9 mouse cellular contexts compared by ENCODE assay signal in genomic region chr3:101700974-101701610, GRCm38 (mm10).
DNase-seq lines count a peak whose midpoint lies in the region; ATAC-seq lines count a peak whose summit lies in the region.
"Had no signal": no experiment of that assay in that cellular context is flagged by ENCODE, and none has a peak within 500 bp of the region (broad histone marks: within the 10 kb centered on the region; RNA-seq: fewer than 3 reads in every experiment).

No protein-coding gene starts in this region.

- no peaks in the 10 kb centered on the region for H3K27me3 ChIP-seq in forebrain, embryonic 10.5 days (ENCODE audit: poor library complexity, severe bottlenecking)
- H3K27me3 ChIP-seq in forebrain, embryonic 15.5 days: no peaks in the 10 kb centered on the region
- H3K27me3 ChIP-seq in forebrain, embryonic 13.5 days: no peaks in the 10 kb centered on the region
- no peaks in the 10 kb centered on the region for H3K27me3 ChIP-seq in kidney, embryonic 16.5 days (ENCODE audit: insufficient read depth, low read length)
- no peaks in the 10 kb centered on the region for H3K27me3 ChIP-seq in midbrain, embryonic 13.5 days

- H3K4me3 ChIP-seq in forebrain, embryonic 10.5 days: no peak overlapping the region
- H3K4me3 ChIP-seq in forebrain, embryonic 15.5 days: no peak overlapping the region
- H3K4me3 ChIP-seq in forebrain, embryonic 13.5 days: no peak overlapping the region
- no peak overlapping the region for H3K4me3 ChIP-seq in kidney, embryonic 16.5 days (ENCODE audit: low read length)
- H3K4me3 ChIP-seq in midbrain, embryonic 13.5 days (replicated peaks): no peak overlapping the region
- H3K4me3 ChIP-seq: erythroblast, embryonic 14.5 days had no signal

- no peak overlapping the region for H3K4me2 ChIP-seq in forebrain, embryonic 15.5 days (replicated peaks)
- no peak overlapping the region for H3K4me2 ChIP-seq in forebrain, embryonic 13.5 days
- H3K4me2 ChIP-seq in kidney, embryonic 16.5 days (replicated peaks; ENCODE audit: low read depth, low read length): no peak overlapping the region
- H3K4me2 ChIP-seq in midbrain, embryonic 13.5 days (replicated peaks): no peak overlapping the region

- 75% methylated on average over 10 of the region's 10 CpGs for WGBS in forebrain, embryonic 10.5 days
- WGBS in forebrain, embryonic 15.5 days: 43% methylated on average over 10 of the region's 10 CpGs
- WGBS in forebrain, embryonic 13.5 days: 52% methylated on average over 10 of the region's 10 CpGs
- 41% methylated on average over 10 of the region's 10 CpGs for WGBS in kidney, embryonic 16.5 days
- WGBS in midbrain, embryonic 13.5 days: 65% methylated on average over 10 of the region's 10 CpGs

- no peak overlapping the region for H3K9ac ChIP-seq in forebrain, embryonic 15.5 days (replicated peaks)
- H3K9ac ChIP-seq in forebrain, embryonic 13.5 days: no peak overlapping the region
- 0 out of 2 replicates have a peak overlapping the region, but pooled peaks have one; percentile 2 for H3K9ac ChIP-seq in kidney, embryonic 16.5 days (replicated peaks; ENCODE audit: low read length)
- H3K9ac ChIP-seq in midbrain, embryonic 13.5 days (replicated peaks): no peak overlapping the region

- DNase-seq in forebrain, embryonic 10.5 days (ENCODE audit: extremely low spot score, low spot score): no peak
- peak; percentile 39 to 63 for DNase-seq in CD8-positive naive resting alpha-beta T cell, adult 2 months (ENCODE audit: low read depth in 2 of 2, low spot score in 2 of 2)
- DNase-seq in layer of hippocampus, adult 11-12 months (ENCODE audit: low spot score): no peak

- H3K36me3 ChIP-seq in forebrain, embryonic 10.5 days (replicated peaks): no peaks in the 10 kb centered on the region
- H3K36me3 ChIP-seq in forebrain, embryonic 15.5 days: no peaks in the 10 kb centered on the region
- no peaks in the 10 kb centered on the region for H3K36me3 ChIP-seq in forebrain, embryonic 13.5 days (ENCODE audit: poor library complexity, severe bottlenecking)
- H3K36me3 ChIP-seq in kidney, embryonic 16.5 days (ENCODE audit: insufficient read depth, low read length): no peaks in the 10 kb centered on the region
- no peaks in the 10 kb centered on the region for H3K36me3 ChIP-seq in midbrain, embryonic 13.5 days

- peaks cover 32% of the 10 kb centered on the region for H3K4me1 ChIP-seq in forebrain, embryonic 10.5 days
- H3K4me1 ChIP-seq in forebrain, embryonic 15.5 days: peaks cover 16% of the 10 kb centered on the region
- peaks cover 29% of the 10 kb centered on the region for H3K4me1 ChIP-seq in forebrain, embryonic 13.5 days
- H3K4me1 ChIP-seq in kidney, embryonic 16.5 days (ENCODE audit: insufficient read depth, low read length): peaks cover 21% of the 10 kb centered on the region
- H3K4me1 ChIP-seq in midbrain, embryonic 13.5 days (replicated peaks): peaks cover 20% of the 10 kb centered on the region

- no peaks in the 10 kb centered on the region for H3K9me3 ChIP-seq in forebrain, embryonic 10.5 days
- H3K9me3 ChIP-seq in forebrain, embryonic 15.5 days: no peaks in the 10 kb centered on the region
- 0 out of 2 replicates have a peak, but pooled peaks cover 3% of the 10 kb centered on the region for H3K9me3 ChIP-seq in forebrain, embryonic 13.5 days (replicated peaks)
- H3K9me3 ChIP-seq in kidney, embryonic 16.5 days (ENCODE audit: low read length): no peaks in the 10 kb centered on the region; the same call in 1 of the 2 replicates
- H3K9me3 ChIP-seq in midbrain, embryonic 13.5 days: no peaks in the 10 kb centered on the region

- peak overlapping the region; percentile 77 for H3K27ac ChIP-seq in forebrain, embryonic 10.5 days
- no peak overlapping the region for H3K27ac ChIP-seq in forebrain, embryonic 15.5 days (replicated peaks)
- H3K27ac ChIP-seq in forebrain, embryonic 13.5 days: peak overlapping the region; percentile 20
- H3K27ac ChIP-seq in kidney, embryonic 16.5 days (ENCODE audit: low read length): peak overlapping the region; percentile 57; the same call in 1 of the 2 replicates
- H3K27ac ChIP-seq in midbrain, embryonic 13.5 days: peak overlapping the region; percentile 56

- no peak; the same call in 1 of the 2 replicates for ATAC-seq in forebrain, embryonic 15.5 days (replicated peaks)
- ATAC-seq in forebrain, embryonic 13.5 days: peak; percentile 57
- no peak for ATAC-seq in kidney, embryonic 16.5 days (ENCODE audit: low FRiP score, low TSS enrichment)
- ATAC-seq in midbrain, embryonic 13.5 days: peak; percentile 65
- ATAC-seq in monocyte, adult 5-6 weeks (replicated peaks; ENCODE audit: insufficient number of reproducible peaks, low FRiP score, low TSS enrichment, poor library complexity, severe bottlenecking): no peak

Comparison
In these comparisons a context has a peak if more than half of its experiments do, and no peak if none do; other contexts are left out.
1. ATAC-seq: peak in forebrain, embryonic 13.5 days (single experiment) and midbrain, embryonic 13.5 days (single experiment); none in forebrain, embryonic 15.5 days (single experiment), kidney, embryonic 16.5 days (single experiment) and monocyte, adult 5-6 weeks (single experiment).
2. DNase-seq: peak in CD8-positive naive resting alpha-beta T cell, adult 2 months (2 of 2); none in forebrain, embryonic 10.5 days (single experiment) and layer of hippocampus, adult 11-12 months (single experiment).